Mouse (Mus musculus): Measurements from ENCODE around the gene AI661453. TPM values are rescaled to one million over a fixed set of nuclear protein-coding genes. Genes with fewer than 3 reads are reported as not detected.
A peak's percentile ranks its signal among the peaks of the same experiment; 100 is the strongest.
"Not testable (repeated sequence)": the region's sequence is repeated elsewhere in the genome, so short reads cannot be mapped to it uniquely, and the experiment has no call there.

The AI661453 gene
- total RNA-seq (2021), result 1 to 10 TPM in 1 of 2 experiments, under 1 TPM in 1; 0.96 to 2.0 TPM

GRCm38 (mm10) chr17:47436156-47436906 lies at the start of gene AI661453:
AI661453 (plus strand) TSS chr17:47436615.
- no peak for DNase-seq (ENCODE audit: low spot score)
- intact Hi-C loops (cut with DNase I), result no loop called here

DNA sequence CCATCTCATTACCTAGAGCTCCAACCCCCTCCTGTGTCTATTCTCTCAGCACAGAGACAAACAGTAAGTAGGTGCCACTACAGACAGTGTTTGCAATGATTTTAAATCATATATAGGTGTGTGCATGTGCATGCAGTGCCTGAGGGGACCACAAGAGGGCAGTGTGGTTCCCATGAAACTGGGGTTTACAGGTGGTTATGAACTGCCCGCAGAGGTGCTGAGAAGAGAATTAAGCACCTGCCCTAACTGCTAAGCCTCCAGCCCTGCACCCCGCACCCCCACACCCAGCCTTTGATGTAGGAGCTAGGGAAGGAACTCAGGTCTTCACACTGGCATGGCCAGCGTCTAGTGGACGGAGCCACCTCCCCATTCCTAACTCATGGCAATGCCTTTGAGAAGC lies 49.8 kb upstream of the AI661453 start:
- DNase-seq (ENCODE audit: low spot score), result no peak
- intact Hi-C loops (cut with DNase I), result no loop called here

DNA sequence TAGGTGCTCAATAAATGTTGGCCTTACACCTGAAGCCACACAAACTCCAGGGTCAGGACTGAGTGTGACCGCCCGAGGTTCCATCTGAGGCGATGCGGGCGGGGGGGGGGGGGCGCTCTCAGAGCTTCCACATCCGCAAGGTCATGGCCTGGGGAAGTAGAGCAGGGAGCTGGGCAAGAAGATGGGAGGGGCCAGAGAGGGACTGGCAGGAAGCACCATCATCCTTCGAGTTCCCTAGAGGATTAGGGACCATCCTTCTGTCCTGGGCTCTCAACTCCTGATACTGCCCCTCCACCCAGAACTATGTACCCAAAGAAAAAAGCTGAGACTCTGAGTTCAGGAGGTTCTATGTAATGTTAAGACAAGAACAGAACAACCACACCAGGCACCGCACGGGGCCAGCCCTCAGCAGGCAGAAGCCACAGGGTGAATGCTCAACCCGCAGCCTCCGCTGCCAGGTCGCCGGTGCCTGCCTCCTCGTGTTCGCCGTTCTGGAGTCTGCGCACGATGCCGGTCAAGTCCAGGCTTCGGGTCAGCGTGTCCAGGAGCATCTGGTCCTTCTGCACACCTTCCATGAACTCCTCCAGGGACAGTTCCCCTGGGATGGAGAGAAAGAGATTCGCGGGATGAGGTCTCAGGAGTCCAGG lies 42.1 kb upstream of the AI661453 start:
- intact Hi-C loops (cut with DNase I), result no loop called here
- DNase-seq (ENCODE audit: low spot score), result no peak

DNA sequence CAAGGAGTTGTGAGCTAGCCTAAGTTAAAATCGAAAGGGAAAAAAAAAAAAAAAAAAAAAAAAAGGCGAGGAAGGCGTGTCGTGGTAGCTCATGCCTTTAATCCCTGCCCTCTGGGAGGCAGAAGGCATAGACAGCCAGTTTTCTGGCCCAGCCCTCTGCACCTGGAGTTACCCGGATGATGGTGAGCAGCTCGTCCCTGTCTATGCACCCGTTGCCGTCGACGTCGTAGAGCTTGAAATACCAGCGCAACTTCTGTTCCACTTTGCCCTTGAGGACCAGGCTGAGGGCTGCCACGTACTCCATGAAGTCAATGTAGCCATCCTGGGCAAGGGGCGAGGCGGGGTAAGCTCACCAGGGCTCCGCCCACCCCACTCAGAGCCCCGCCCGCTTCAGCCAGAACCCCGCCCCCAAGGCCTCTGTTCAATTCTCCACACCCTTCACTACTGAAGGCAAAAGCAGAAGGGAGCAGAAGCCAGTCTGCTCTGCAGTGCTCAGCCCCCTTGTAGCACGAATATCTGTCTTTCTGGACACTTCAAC lies 41.0 kb upstream of the AI661453 start:
- intact Hi-C loops (cut with DNase I), result no loop called here
- peak; percentile 16 for DNase-seq (ENCODE audit: low spot score)

DNA sequence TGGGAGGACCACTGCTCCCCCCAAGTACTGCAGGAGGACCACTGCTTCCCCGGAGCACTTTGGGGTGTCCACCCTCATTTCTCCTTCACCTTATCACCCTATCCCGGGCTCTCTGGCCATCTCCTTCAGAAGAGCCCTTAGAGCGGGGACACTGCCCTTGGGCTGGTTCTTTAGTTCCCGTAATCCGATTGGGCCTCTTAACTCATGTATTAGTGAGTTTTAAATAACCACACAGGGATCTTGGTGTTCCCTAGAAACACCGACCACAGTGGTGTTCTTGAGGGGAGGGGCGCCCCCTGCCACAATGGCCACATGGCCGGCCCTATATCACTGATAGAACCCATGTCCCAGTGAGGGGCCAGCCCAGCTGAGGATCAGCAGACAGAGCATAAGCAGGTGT lies 37.3 kb upstream of the AI661453 start:
- intact Hi-C loops (cut with DNase I), result no loop called here
- DNase-seq (ENCODE audit: low spot score), result no peak

GRCm38 (mm10) chr17:47400451-47400850 lies 36.0 kb upstream of the AI661453 start, which contains the start of gene Guca1a:
Guca1a (minus strand) TSS chr17:47400584.
- intact Hi-C loops (cut with DNase I), result loop anchor here (10.0 kb wide), 1 partner anchor 284 kb away; the partner anchor contains the start of genes Frs3 and Tomm6
- DNase-seq (ENCODE audit: low spot score), result no peak

GRCm38 (mm10) chr17:47407717-47408557 lies 28.5 kb upstream of the AI661453 start:
- intact Hi-C loops (cut with DNase I), result loop anchor here (5.0 to 10.0 kb wide), 3 partner anchors 59 to 277 kb away; partner anchors contain the start of genes Frs3 and Tomm6
- no peak for DNase-seq (ENCODE audit: low spot score)

GRCm38 (mm10) chr17:47408558-47408898 lies 27.9 kb upstream of the AI661453 start:
- intact Hi-C loops (cut with DNase I), result loop anchor here (5.0 to 10.0 kb wide), 3 partner anchors 59 to 276 kb away; partner anchors contain the start of genes Frs3 and Tomm6
- DNase-seq (ENCODE audit: low spot score), result no peak

- not testable (repeated sequence) for DNase-seq (ENCODE audit: low spot score)
- intact Hi-C loops (cut with DNase I), result loop anchor here (5.0 to 10.0 kb wide), 3 partner anchors 57 to 275 kb away; partner anchors contain the start of genes Frs3 and Tomm6
Observed at GRCm38 (mm10) chr17:47409897-47410861, 26.2 kb upstream of the AI661453 start.

GRCm38 (mm10) chr17:47420195-47420594 lies 16.2 kb upstream of the AI661453 start:
- DNase-seq (ENCODE audit: low spot score), result no peak
- intact Hi-C loops (cut with DNase I), result no loop called here

DNA sequence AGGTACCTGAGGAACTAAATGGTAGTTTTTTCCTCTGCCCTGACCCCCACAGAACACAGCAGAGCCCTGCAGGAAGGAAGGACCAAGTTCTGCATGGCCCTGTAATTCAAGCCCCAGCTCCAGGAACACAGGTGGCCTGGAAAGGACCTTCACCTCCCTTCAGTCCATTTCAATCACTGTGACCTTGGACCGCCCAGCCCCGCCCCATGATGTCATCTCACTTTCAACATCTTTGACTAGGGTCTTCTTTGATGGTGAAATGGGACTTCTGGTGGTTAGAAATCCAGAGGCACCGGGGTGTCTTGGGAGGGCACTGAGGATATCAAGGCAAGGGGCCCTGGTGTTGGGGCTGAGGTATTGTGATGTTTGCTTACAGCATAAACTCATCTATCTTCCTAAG lies 14.8 kb upstream of the AI661453 start:
- intact Hi-C loops (cut with DNase I), result no loop called here
- no peak for DNase-seq (ENCODE audit: low spot score)

DNA sequence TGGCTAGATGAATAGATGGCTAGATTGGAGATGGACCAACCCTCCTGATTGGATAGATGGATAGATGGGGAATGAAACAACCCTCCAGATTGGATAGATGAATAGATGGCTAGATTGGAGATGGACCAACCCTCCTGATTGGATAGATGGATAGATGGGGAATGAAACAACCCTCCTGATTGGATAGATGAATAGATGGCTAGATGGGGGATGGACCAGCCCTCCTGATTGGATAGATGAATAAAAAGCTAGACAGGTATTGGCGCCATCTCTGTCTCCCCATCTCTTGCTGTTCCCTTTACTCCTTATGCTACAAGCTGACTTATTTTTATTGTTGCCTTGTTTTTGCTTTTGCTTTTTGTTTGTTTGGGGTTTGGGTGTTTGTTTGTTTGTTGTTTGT lies 13.8 kb upstream of the AI661453 start:
- intact Hi-C loops (cut with DNase I); DNase-seq (ENCODE audit: low spot score): not testable (repeated sequence)

DNA sequence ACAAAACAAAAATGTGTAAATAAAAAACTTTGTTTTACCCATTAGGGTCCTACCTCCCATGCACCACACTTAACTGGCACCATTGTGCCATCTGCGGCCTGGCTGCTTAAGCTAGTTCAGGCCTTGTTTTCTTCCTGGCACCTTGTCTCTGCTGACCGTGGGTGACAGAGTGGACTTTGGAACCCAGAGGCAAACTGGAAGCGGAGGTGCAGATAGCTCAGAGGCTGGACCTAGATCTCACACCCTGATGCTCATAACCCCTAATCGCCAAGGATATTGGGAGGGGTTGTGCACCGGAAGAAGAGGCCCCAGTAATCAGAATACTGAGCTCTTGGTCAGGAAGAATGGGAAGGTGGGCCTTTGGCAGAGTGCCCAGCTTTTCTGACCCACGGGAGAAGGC lies 12.2 kb upstream of the AI661453 start:
- DNase-seq (ENCODE audit: low spot score), result no peak
- intact Hi-C loops (cut with DNase I), result no loop called here

- DNase-seq (ENCODE audit: low spot score), result no peak
- intact Hi-C loops (cut with DNase I), result no loop called here
Observed at GRCm38 (mm10) chr17:47427316-47427715, 9.1 kb upstream of the AI661453 start.

GRCm38 (mm10) chr17:47428831-47429304 lies 7.5 kb upstream of the AI661453 start:
- intact Hi-C loops (cut with DNase I), result no loop called here
- DNase-seq (ENCODE audit: low spot score), result peak; percentile 10

DNA sequence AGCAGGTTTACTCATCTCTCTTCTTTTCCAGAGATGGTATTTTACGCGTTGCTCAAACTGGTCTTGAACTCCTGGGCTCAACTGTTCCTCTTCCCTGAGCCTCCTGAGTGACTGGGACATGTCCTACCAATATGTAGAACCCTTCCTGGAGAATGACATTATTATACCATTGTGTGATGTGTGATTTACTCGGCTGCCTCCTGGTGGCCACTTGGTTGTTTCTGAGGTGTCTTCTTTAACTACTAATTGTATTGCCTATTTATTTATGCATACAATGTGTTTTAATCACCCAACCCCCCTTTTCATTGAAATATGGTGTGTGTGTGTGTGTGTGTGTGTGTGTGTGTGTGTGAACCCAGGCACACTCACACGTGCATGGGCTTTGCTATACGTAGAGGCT lies 5.6 kb upstream of the AI661453 start:
- intact Hi-C loops (cut with DNase I), result no loop called here
- DNase-seq (ENCODE audit: low spot score), result no peak

- intact Hi-C loops (cut with DNase I), result no loop called here
- DNase-seq (ENCODE audit: low spot score), result no peak
Observed at GRCm38 (mm10) chr17:47436907-47437547, 612 bp downstream of the AI661453 start, which contains the start of gene 1700001C19Rik. 1700001C19Rik (minus strand) TSS chr17:47437376.

DNA sequence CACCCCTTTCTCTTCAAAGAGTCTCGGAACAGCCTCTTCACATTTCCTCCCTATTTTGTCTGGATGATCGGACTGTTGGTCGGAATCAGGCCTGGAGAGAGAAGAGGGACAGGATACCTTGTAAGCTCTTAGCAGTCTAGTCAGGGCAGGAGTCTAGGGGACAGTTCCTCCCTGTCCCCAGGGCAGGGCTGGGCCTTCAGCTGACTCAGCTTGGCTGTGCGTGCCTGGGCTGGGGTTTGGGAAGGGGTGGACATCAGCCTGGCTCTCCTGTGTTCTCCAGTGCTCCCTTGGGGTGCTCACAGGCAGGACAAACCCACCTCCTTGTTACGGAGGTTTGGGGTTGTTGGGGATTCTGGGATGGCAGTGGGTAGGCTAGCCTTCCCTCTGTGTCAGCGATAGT lies 2.2 kb downstream of the AI661453 start:
- intact Hi-C loops (cut with DNase I), result no loop called here
- no peak for DNase-seq (ENCODE audit: low spot score)

Data from heart, postnatal 25 days (tissue).